ENCODE assay signal across 10 mouse cellular contexts in genomic region chr14:84446411-84446915, GRCm38 (mm10). TPM values are rescaled to one million over a fixed set of nuclear protein-coding genes. Genes with fewer than 3 reads are reported as not detected.
A peak's percentile ranks its signal among the peaks of the same experiment; 100 is the strongest.
DNase-seq lines count a peak whose midpoint lies in the region; ATAC-seq and TF ChIP-seq lines count a peak whose summit lies in the region.
"Had no signal": no experiment of that assay in that cellular context is flagged by ENCODE, and none has a peak within 500 bp of the region (broad histone marks: within the 10 kb centered on the region; RNA-seq: fewer than 3 reads in every experiment).

No protein-coding gene starts in this region.

- WGBS in kidney, adult 2 months: 6% methylated on average over 37 of the region's 37 CpGs
- 6% methylated on average over 37 of the region's 37 CpGs for WGBS in forebrain, postnatal 0 days
- WGBS in neural tube, embryonic 11.5 days: 5% methylated on average over 37 of the region's 37 CpGs

- peaks cover 1% of the 10 kb centered on the region; the same call in 1 of the 2 replicates for H3K27me3 ChIP-seq in kidney, adult 2 months (replicated peaks; ENCODE audit: control insufficient read depth, insufficient read depth, low read length)
- no peaks in the 10 kb centered on the region for H3K27me3 ChIP-seq in forebrain, postnatal 0 days (ENCODE audit: insufficient read depth, low read length)
- H3K27me3 ChIP-seq in neural tube, embryonic 11.5 days (ENCODE audit: control insufficient read depth, insufficient read depth, low read length): peaks cover 29% of the 10 kb centered on the region

- H3K4me2 ChIP-seq in forebrain, postnatal 0 days (ENCODE audit: low read depth): peak overlapping the region; percentile 74
- peak overlapping the region; percentile 93 for H3K4me2 ChIP-seq in neural tube, embryonic 11.5 days (ENCODE audit: low read depth)

- no peak for ATAC-seq in forebrain, postnatal 0 days
- ATAC-seq in neural tube, embryonic 11.5 days (ENCODE audit: insufficient read depth, low FRiP score, low TSS enrichment): no peak
- ATAC-seq: Patski had no signal

- H3K4me1 ChIP-seq in kidney, adult 2 months (ENCODE audit: control insufficient read depth, insufficient read depth, low read length): peaks cover 4% of the 10 kb centered on the region; the same call in 1 of the 2 replicates
- no peaks in the 10 kb centered on the region for H3K4me1 ChIP-seq in brown adipose tissue, adult 24 weeks (ENCODE audit: control insufficient read depth, insufficient read depth, insufficient read length, low read length)
- H3K4me1 ChIP-seq in forebrain, postnatal 0 days (ENCODE audit: insufficient read depth): peaks cover 4% of the 10 kb centered on the region; the same call in 1 of the 2 replicates
- peaks cover 3% of the 10 kb centered on the region; the same call in 1 of the 2 replicates for H3K4me1 ChIP-seq in neural tube, embryonic 11.5 days (ENCODE audit: control insufficient read depth, insufficient read depth, low read length)

- no peaks in the 10 kb centered on the region for H3K36me3 ChIP-seq in kidney, adult 2 months (ENCODE audit: control insufficient read depth, insufficient read depth, low read length)
- H3K36me3 ChIP-seq in forebrain, postnatal 0 days (ENCODE audit: insufficient read depth): no peaks in the 10 kb centered on the region
- H3K36me3 ChIP-seq in neural tube, embryonic 11.5 days (ENCODE audit: control insufficient read depth, insufficient read depth, low read length): no peaks in the 10 kb centered on the region

- no peak for TF ChIP-seq CTCF in kidney, adult 2 months (conservative IDR thresholded peaks at IDR 0.05; ENCODE audit: insufficient read depth, insufficient read length, low read depth, low read length)
- TF ChIP-seq CTCF in forebrain, postnatal 0 days (IDR thresholded peaks at IDR 0.05; ENCODE audit: low read depth): no peak

- DNase-seq in kidney, adult 2 months: peak; percentile 14
- no peak for DNase-seq in kidney, adult 8-10 months
- DNase-seq in forebrain, postnatal 0 days: no peak
- DNase-seq in kidney, postnatal 25 days: peak; percentile 9 to 37
- DNase-seq in neural tube, embryonic 11.5 days (ENCODE audit: low spot score): no peak
- no peak for DNase-seq in frontal cortex, adult 2 months (ENCODE audit: extremely low spot score in 1 of 2, low spot score in 1 of 2)
- no peak for DNase-seq in embryo, embryonic 11 days

- H3K9ac ChIP-seq in forebrain, postnatal 0 days: peak overlapping the region; percentile 67
- H3K9ac ChIP-seq in neural tube, embryonic 11.5 days (ENCODE audit: low read length): peak overlapping the region; percentile 47

- peak overlapping the region; percentile 46 for H3K4me3 ChIP-seq in kidney, adult 2 months (ENCODE audit: insufficient read depth, low read depth, low read length)
- peak overlapping the region; percentile 78 for H3K4me3 ChIP-seq in brown adipose tissue, adult 24 weeks (ENCODE audit: insufficient read depth, low read depth, low read length)
- peak overlapping the region; percentile 57 for H3K4me3 ChIP-seq in forebrain, postnatal 0 days (ENCODE audit: low read depth, low read length)
- H3K4me3 ChIP-seq in neural tube, embryonic 11.5 days (ENCODE audit: low read depth, low read length): peak overlapping the region; percentile 57
- H3K4me3 ChIP-seq: myocyte had no signal

- TF ChIP-seq POLR2A in kidney, adult 2 months (IDR thresholded peaks at IDR 0.05; ENCODE audit: low read depth, low read length): no peak

- no peaks in the 10 kb centered on the region for H3K9me3 ChIP-seq in forebrain, postnatal 0 days (ENCODE audit: low read length)
- no peaks in the 10 kb centered on the region for H3K9me3 ChIP-seq in neural tube, embryonic 11.5 days (ENCODE audit: control insufficient read depth, low read length)

- no peak overlapping the region for H3K27ac ChIP-seq in kidney, adult 2 months (ENCODE audit: insufficient read depth, low read depth, low read length)
- no peak overlapping the region for H3K27ac ChIP-seq in brown adipose tissue, adult 24 weeks (replicated peaks; ENCODE audit: low read depth, low read length)
- peak overlapping the region; percentile 84 for H3K27ac ChIP-seq in forebrain, postnatal 0 days (ENCODE audit: low read depth, low read length)
- H3K27ac ChIP-seq in neural tube, embryonic 11.5 days (ENCODE audit: low read depth, low read length): no peak overlapping the region

RNA-seq across cellular contexts. Expression of gene Pcdh17, which starts 3.1 kb away (rescaled TPM):
- polyA plus RNA-seq in kidney, adult 2 months (2012; rRNA removed): 5.0 and 5.2 TPM in 2 replicates
- 0.42 and 0.48 TPM in 2 replicates for polyA plus RNA-seq in brown adipose tissue, adult 24 weeks (2012; ENCODE audit: insufficient read depth, insufficient read length, missing spikeins)
- 36.9 and 57.3 TPM in 2 replicates for total RNA-seq in forebrain, postnatal 0 days (2014; rRNA removed)
- polyA plus RNA-seq in forebrain, postnatal 0 days (2015; fragmentation: Nextera tagmentation; extraction: Ambion mirVana): 10.9 and 23.8 TPM in 2 replicates
- 8.6 and 8.7 TPM in 2 replicates for polyA plus RNA-seq in neural tube, embryonic 11.5 days (2014; fragmentation: Nextera tagmentation; extraction: Ambion mirVana)
- polyA plus RNA-seq in frontal cortex, adult 2 months (2012; rRNA removed): 13.3 and 15.9 TPM in 2 replicates
- polyA plus RNA-seq: Patski had no signal

Comparison
In these comparisons a context has a peak if more than half of its experiments do, and no peak if none do; other contexts are left out.
1. DNase-seq: peak in kidney, adult 2 months (single experiment) and kidney, postnatal 25 days (2 of 2); none in kidney, adult 8-10 months (0 of 2), forebrain, postnatal 0 days (single experiment), neural tube, embryonic 11.5 days (single experiment), frontal cortex, adult 2 months (0 of 2) and embryo, embryonic 11 days (single experiment).
2. Peak in every context shown above with its lines, with median percentiles within 50 percentile points of each other: H3K4me3 ChIP-seq.